Mouse (Mus musculus): ENCODE results near the gene Cyp19a1. TPM values are rescaled to one million over a fixed set of nuclear protein-coding genes. Genes with fewer than 3 reads are reported as not detected.

Gene Cyp19a1
- polyA plus RNA-seq, 1 experiment: 0.02 TPM

- Histone ChIP-seq H3K4me3 (replicated peaks) (no peak overlapping the region), H3K9me3 (ENCODE audit: control insufficient read depth, low read length) (no peaks in the 10 kb centered on the region), H3K27me3 (ENCODE audit: control insufficient read depth) (no peaks in the 10 kb centered on the region), H3K36me3 (ENCODE audit: control insufficient read depth) (no peaks in the 10 kb centered on the region), H3K4me1 (ENCODE audit: control insufficient read depth) (no peaks in the 10 kb centered on the region)
- TF ChIP-seq GATA1 (IDR thresholded peaks at IDR 0.05; ENCODE audit: low read length): no peak
- TF ChIP-seq TAL1 (IDR thresholded peaks at IDR 0.05; ENCODE audit: low read length): no peak
Observed at GRCm38 (mm10) chr9:54279046-54279589, 11.2 kb upstream of the Cyp19a1 start.

- Histone ChIP-seq H3K36me3 (ENCODE audit: control insufficient read depth) (no peaks in the 10 kb centered on the region), H3K9me3 (ENCODE audit: control insufficient read depth, low read length) (no peaks in the 10 kb centered on the region)
Observed at GRCm38 (mm10) chr9:54275283-54275682, 7.4 kb upstream of the Cyp19a1 start.

GRCm38 (mm10) chr9:54270889-54271288 lies 3.0 kb upstream of the Cyp19a1 start:
- Histone ChIP-seq H3K36me3 (ENCODE audit: control insufficient read depth) (no peaks in the 10 kb centered on the region), H3K4me3 (replicated peaks) (no peak overlapping the region), H3K27me3 (ENCODE audit: control insufficient read depth) (no peaks in the 10 kb centered on the region), H3K4me1 (ENCODE audit: control insufficient read depth) (no peaks in the 10 kb centered on the region), H3K9me3 (ENCODE audit: control insufficient read depth, low read length) (peaks cover 2% of the 10 kb centered on the region; the same call in 1 of the 2 replicates)
- TF ChIP-seq TAL1 (IDR thresholded peaks at IDR 0.05; ENCODE audit: low read length) (no peak), GATA1 (IDR thresholded peaks at IDR 0.05; ENCODE audit: low read length) (no peak)

More at GRCm38 (mm10) chr9:54275283-54275682, 7.4 kb upstream of the Cyp19a1 start:
- Histone ChIP-seq H3K4me1 (ENCODE audit: control insufficient read depth) (no peaks in the 10 kb centered on the region), H3K27me3 (ENCODE audit: control insufficient read depth) (no peaks in the 10 kb centered on the region), H3K4me3 (replicated peaks) (no peak overlapping the region)
- TF ChIP-seq TAL1 (IDR thresholded peaks at IDR 0.05; ENCODE audit: low read length) (no peak), GATA1 (IDR thresholded peaks at IDR 0.05; ENCODE audit: low read length) (no peak)

GRCm38 (mm10) chr9:54269987-54270386 lies 2.1 kb upstream of the Cyp19a1 start:
- H3K9me3 ChIP-seq (ENCODE audit: control insufficient read depth, low read length): peaks cover 2% of the 10 kb centered on the region; the same call in 1 of the 2 replicates
- no peaks in the 10 kb centered on the region for H3K4me1 ChIP-seq (ENCODE audit: control insufficient read depth)
- H3K4me3 ChIP-seq (replicated peaks): no peak overlapping the region
- TF ChIP-seq GATA1 (IDR thresholded peaks at IDR 0.05; ENCODE audit: low read length) (no peak), TAL1 (IDR thresholded peaks at IDR 0.05; ENCODE audit: low read length) (no peak)
- H3K27me3 ChIP-seq (ENCODE audit: control insufficient read depth): no peaks in the 10 kb centered on the region
- H3K36me3 ChIP-seq (ENCODE audit: control insufficient read depth): no peaks in the 10 kb centered on the region

GRCm38 (mm10) chr9:54264754-54265153 lies 3.2 kb downstream of the Cyp19a1 start:
- no peaks in the 10 kb centered on the region for H3K27me3 ChIP-seq (ENCODE audit: control insufficient read depth)
- no peak overlapping the region for H3K4me3 ChIP-seq (replicated peaks)
- no peaks in the 10 kb centered on the region; the same call in 1 of the 2 replicates for H3K9me3 ChIP-seq (ENCODE audit: control insufficient read depth, low read length)
- no peaks in the 10 kb centered on the region for H3K4me1 ChIP-seq (ENCODE audit: control insufficient read depth)
- no peaks in the 10 kb centered on the region for H3K36me3 ChIP-seq (ENCODE audit: control insufficient read depth)
- TF ChIP-seq GATA1 (IDR thresholded peaks at IDR 0.05; ENCODE audit: low read length) (no peak), TAL1 (IDR thresholded peaks at IDR 0.05; ENCODE audit: low read length) (no peak)

- no peaks in the 10 kb centered on the region for H3K36me3 ChIP-seq (ENCODE audit: control insufficient read depth)
- H3K4me3 ChIP-seq (replicated peaks): no peak overlapping the region
- TF ChIP-seq TAL1 (IDR thresholded peaks at IDR 0.05; ENCODE audit: low read length) (no peak), GATA1 (IDR thresholded peaks at IDR 0.05; ENCODE audit: low read length) (no peak)
- no peaks in the 10 kb centered on the region for H3K4me1 ChIP-seq (ENCODE audit: control insufficient read depth)
- H3K9me3 ChIP-seq (ENCODE audit: control insufficient read depth, low read length): peaks cover 2% of the 10 kb centered on the region; the same call in 1 of the 2 replicates
- no peaks in the 10 kb centered on the region for H3K27me3 ChIP-seq (ENCODE audit: control insufficient read depth)
Observed at GRCm38 (mm10) chr9:54244869-54245665, 22.8 kb downstream of the Cyp19a1 start.

GRCm38 (mm10) chr9:54227580-54227979 lies 40.3 kb downstream of the Cyp19a1 start:
- Histone ChIP-seq H3K9me3 (ENCODE audit: control insufficient read depth, low read length) (no peaks in the 10 kb centered on the region), H3K36me3 (ENCODE audit: control insufficient read depth) (no peaks in the 10 kb centered on the region), H3K27me3 (ENCODE audit: control insufficient read depth) (no peaks in the 10 kb centered on the region), H3K4me3 (replicated peaks) (no peak overlapping the region), H3K4me1 (ENCODE audit: control insufficient read depth) (no peaks in the 10 kb centered on the region)
- TF ChIP-seq TAL1 (IDR thresholded peaks at IDR 0.05; ENCODE audit: low read length) (no peak), GATA1 (IDR thresholded peaks at IDR 0.05; ENCODE audit: low read length) (no peak)

GRCm38 (mm10) chr9:54216511-54216910 lies 51.4 kb downstream of the Cyp19a1 start:
- Histone ChIP-seq H3K36me3 (ENCODE audit: control insufficient read depth) (no peaks in the 10 kb centered on the region), H3K4me1 (ENCODE audit: control insufficient read depth) (no peaks in the 10 kb centered on the region), H3K9me3 (ENCODE audit: control insufficient read depth, low read length) (peaks cover 4% of the 10 kb centered on the region), H3K27me3 (ENCODE audit: control insufficient read depth) (no peaks in the 10 kb centered on the region), H3K4me3 (replicated peaks) (no peak overlapping the region)
- TF ChIP-seq TAL1 (IDR thresholded peaks at IDR 0.05; ENCODE audit: low read length): no peak

GRCm38 (mm10) chr9:54214881-54215280 lies 53.0 kb downstream of the Cyp19a1 start:
- Histone ChIP-seq H3K27me3 (ENCODE audit: control insufficient read depth) (no peaks in the 10 kb centered on the region), H3K4me1 (ENCODE audit: control insufficient read depth) (no peaks in the 10 kb centered on the region), H3K9me3 (ENCODE audit: control insufficient read depth, low read length) (peaks cover 4% of the 10 kb centered on the region)

More at GRCm38 (mm10) chr9:54214881-54215280, 53.0 kb downstream of the Cyp19a1 start:
- Histone ChIP-seq H3K36me3 (ENCODE audit: control insufficient read depth) (no peaks in the 10 kb centered on the region), H3K4me3 (replicated peaks) (no peak overlapping the region)
- TF ChIP-seq GATA1 (IDR thresholded peaks at IDR 0.05; ENCODE audit: low read length) (no peak), TAL1 (IDR thresholded peaks at IDR 0.05; ENCODE audit: low read length) (no peak)
